Mouse (Mus musculus) layer of hippocampus, adult 11-12 months (tissue): ENCODE measurements around the gene Ints6.

ENCODE experiments used
- DNase-seq: peaks from one replicate; pipeline ENCODE4 v3.0.0; 2022; ENCODE audit warnings: low spot score

Ints6 gene

DNA sequence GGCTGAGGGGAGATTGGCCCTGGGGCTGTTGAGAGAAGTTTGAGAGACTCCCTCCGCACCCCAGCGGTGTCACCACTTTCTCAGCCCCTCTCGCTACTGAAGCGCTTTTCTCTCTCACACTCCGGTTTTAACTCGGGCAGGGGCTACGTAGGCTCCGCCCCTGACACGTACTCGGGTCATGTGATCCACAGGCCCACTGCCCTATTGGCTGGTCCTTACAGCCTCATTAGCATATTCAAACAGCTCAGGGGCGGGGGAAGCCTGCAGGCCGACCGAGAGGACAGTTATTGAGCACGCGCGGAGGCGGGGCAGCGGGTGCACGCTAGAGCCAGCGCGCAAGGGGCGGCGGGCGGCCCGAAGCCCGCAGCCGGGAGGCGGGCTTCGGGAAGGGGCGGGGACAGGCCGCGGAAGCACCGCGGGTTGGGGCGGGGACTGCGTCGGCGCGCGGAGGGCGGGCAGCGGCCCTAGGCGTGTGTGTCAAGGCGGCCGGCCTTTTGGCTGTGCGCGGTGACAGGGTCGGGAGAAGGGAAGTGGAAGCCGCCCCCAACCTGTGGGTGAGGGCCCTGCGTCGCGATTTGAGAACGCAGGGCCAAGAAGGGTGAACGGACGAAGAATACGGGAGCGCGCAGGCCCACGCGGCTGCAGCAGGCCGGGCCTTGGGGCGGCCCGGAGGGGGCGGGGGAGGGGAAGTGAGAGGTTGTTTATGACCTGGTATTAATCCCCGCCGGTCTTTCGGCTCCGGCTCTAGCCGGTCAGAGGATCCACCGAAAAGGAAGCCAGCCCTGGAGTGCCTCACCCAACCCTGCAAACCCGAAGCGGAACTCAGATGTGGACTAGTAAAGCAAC, at the start of gene Ints6:
Gene Ints6, minus strand, starts transcription at position 134 of the 846 bp plus-strand sequence.
- peak; percentile 100 for DNase-seq

DNA sequence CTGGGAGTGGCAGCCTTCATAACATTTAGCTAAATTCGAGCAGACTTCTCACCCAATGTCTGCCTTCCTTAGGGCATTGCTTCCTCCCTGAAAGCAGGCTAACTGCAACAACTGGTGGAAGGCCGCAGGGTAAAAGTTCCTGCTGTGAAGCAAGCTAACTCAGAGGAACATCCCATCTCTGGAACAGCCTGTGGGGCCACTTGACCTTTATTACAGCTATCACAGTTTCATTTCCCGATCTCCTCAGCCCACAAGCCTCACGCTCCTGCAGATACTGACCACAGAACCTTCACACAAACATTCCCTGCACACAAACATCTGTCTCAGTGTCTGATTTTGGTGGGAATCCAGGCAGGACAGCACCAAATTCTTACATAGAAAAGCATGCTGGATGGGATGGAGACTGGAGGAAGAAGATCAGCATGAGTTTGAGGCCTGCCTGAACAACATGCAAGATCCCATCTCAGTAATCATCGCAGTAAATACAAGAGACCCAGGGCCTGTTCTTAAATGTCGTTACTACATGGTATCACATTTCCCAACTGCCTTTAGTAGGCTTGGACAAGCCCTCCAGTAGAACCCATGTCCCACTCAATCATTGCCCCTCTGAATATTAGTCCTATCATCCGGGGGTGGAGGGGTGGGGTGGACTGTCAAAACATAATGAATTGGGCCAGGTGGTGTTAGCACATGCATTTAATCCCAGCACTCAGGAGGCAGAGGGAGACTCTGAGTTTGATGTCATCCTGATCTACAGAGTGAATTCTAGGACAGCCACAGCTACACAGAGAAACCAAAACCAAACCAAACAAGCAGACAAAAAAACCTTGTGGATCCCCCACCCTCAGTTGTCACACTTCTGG, 47.9 kb upstream of the Ints6 start:
- no peak for DNase-seq

DNA sequence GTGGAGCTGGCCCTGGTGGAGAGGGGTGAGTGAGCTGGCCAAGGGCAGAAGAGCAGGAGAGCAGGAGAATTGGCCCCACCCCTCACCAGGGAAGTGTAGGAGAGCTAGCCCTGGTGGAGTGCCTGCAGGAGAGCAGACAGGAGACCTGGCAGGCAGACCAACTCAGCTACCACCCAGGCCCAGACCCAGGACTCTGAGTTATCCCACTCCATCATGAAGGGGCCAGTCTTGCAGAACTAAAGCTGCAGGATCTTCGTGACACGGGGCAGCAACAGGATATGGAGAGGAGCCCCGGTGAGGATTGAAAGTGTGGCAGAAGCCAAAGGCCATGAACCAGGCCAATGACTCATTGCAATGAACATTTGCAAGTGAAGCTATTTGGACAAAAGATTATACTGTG, 46.0 kb upstream of the Ints6 start:
- DNase-seq: no peak

DNA sequence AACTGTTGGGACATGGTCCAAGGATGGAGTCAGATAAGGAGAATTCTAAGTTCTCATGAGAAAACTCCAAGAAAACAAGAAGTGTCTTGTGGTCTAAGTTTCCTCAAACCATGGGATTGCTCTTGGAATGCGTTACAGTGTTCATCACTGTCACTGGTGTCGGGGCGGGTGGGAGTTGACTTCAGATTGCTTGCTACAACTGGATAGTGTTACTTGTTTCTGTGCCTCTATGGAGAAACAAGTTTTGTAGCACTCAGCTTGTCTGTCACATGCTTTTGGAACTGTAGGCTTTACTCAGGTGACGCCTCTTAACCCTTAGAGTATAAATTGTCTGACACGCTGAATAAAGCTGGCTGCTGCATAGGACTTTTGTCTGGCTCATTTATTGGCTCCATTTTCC, 42.2 kb upstream of the Ints6 start:
- DNase-seq: no peak

DNA sequence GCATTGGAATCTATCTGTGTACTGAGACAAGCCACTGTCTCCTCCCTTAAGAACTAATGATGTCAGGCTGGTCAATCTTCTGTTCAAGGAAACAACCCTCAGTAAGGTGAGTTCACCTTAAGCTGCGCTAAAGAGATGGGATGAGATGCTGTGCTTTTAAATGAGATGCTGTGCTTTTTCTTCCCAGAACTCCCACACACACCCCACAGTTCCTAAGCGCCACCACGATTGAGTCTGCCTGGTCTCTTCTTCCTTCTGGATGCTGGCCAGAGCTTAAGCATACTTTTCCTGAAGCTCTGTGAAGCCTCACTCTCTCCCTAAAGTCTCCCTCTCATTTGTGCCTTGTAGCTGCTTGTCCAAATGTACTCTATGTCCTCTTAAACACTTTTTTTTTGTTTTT, 39.8 kb upstream of the Ints6 start:
- no peak for DNase-seq

DNA sequence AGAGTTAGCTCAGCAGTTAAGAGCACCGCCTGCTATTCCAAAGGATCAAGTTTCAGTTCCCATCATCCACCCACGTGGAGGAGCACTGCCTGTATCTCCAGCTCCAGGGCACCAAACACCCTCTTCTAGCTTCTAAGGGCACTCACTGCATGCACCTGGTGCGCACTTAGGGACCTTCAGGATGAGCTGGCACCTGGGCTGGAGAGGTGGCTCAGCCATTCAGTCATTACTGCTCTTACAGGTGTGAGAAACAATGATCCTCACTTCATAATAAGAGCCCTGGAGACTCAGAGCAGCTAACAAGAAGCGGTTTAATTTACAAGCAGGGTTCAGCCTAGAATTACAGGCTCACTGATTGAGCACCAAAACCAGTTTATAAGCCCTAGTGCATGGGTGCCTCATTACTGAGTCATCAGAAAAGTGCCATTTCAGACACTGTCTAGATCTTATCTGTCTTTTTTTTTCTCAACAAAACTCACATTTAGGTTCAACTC, 37.7 kb upstream of the Ints6 start:
- DNase-seq: no peak

DNA sequence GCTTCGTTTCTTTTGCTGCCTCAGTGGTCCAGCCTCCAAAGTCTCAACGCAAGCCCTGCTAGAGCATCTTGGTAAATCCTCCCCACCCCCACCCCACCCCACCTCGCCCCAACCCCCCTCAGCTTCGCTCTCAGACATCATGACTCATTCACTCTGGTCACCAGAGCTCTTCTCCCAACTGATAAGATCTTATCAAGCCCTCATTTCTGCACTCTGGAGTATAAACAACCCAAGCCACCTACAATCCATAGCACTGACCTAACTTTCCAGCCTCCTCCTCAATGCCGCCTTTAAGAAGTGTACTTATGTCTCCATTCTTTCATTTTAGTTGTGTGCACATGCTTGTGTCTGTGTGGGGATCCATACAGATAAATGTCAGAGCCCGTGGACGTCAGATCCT, 34.8 kb upstream of the Ints6 start:
- no peak for DNase-seq

DNA sequence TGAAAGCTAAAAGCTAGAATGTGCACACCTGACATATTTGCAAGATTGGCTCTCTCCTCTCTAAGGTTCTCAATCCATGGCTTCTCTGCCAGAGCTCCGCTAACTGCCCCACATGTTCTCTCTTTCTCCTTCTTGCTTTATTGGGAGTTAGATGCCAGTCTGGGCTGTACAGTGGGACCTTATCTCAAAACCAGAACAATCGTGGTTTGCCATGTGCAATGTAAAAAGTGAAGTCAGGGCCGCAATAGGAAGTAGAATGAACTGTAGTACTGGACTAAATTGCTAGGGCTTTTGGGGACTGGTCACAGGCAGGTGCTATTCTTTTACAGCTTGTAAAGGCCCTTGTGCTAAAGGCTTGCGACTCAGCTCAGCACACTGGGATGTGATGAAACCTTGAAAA, 28.3 kb upstream of the Ints6 start:
- DNase-seq: no peak

DNA sequence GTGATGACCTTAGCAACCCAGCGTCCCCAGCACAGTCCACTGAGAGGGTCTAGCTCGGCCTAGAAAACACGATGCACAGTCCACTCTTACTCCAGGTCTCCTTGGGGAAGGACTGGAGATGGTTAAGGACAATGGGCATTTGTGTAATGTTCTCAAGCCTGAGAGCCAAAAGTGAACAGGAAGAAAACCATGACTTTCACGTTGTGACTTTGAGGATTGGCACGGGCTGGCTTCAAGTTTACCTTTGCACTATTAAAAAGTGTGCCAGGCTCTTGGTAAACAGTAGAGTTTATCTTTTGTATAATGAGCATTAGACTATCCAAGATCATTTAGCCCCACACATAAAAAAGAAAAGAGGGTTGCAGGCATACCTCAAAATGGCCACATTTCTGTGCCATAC, 22.0 kb upstream of the Ints6 start:
- DNase-seq: no peak

DNA sequence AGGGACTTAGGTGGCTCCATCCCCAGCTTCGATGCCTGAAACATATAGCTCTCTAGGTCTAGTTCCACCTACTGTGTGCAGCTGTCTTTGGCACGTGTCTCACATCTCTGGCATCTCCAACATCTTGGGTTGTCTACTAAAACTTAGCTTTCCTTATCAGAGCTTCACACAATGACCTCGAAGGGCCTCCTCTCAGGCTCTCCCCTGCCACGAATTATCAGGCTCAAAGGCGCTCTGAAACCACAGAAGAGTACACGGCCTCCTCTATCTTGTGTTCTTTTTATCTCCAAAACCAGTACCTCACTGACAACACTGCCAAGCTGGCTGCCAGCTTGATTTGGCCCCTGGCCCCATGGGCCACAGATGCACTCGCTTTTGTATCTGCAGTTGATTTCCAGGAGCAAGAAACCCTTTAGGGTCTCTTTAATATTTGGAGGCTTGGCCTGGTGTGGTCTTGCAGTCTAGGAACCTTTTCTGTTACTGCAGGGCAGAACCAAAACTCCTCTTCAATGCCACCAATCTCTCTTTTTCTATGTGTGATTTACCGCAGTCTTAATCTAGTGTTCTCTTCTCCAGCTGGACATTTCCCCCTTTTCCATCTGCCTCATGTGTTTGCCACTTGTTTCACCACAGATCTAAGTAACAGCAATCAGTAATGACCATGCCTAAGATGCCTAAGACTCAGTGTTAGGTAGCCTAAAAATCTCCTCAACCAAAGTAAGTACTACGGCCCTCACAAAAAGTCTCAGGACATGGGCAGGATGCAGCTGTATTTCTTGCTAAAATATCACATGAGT, 19.7 kb upstream of the Ints6 start:
- no peak for DNase-seq

DNA sequence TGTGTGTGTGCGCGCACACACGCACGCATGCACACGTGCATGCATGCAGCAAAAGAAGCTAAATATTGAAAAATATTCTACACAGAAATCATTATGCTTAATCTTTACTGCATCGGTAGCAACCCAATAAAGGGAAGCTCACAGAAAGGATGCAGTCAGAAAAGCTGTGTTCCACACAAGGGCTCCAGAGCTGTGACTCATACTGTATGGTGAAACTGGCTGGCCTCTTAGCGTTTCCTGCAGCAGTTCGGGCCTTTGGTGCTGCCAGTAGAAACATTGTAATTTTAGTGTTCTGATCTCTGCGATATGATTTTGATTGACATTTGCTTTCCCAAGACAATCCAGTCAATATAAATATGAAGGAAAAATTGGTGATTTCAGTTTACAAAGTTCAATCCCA, 17.1 kb upstream of the Ints6 start:
- no peak for DNase-seq

DNA sequence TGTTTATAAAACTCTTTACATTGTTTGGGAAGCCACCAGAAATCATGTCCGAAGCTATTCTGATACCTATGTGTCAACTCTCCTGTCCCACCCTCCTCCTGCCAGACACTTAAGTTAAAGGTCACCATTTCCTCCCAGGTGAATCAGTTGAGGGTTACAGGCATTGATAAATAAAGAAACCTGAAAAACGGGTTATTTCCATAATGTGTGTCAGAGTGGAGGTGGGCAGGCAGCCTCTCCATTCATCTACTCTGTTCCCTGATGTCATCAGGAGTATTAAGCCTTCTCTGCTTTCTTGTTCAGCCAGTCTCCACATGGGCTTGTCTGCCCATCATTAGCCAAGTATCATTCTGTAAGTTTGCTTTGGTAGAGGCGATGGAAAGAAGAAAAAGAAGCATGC, 14.1 kb upstream of the Ints6 start:
- no peak for DNase-seq

DNA sequence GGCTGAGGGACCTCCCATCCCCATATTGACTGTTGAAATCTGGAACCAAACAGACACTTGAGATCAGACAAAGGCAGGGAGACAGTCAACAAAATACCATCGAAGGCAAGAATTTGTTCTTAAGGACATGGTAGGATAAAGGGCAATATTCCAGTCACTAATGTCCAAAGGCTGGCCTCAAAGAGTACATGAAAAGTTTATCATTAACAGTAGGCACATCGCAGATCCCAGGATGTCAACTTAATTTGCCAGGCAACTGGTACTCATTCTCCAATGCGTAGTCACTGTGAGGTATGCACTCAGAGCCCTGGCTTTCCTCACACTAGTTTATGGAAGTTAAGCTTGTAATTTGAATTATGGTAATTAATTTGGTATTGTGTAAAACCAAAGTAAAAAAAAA, 13.3 kb upstream of the Ints6 start:
- no peak for DNase-seq

DNA sequence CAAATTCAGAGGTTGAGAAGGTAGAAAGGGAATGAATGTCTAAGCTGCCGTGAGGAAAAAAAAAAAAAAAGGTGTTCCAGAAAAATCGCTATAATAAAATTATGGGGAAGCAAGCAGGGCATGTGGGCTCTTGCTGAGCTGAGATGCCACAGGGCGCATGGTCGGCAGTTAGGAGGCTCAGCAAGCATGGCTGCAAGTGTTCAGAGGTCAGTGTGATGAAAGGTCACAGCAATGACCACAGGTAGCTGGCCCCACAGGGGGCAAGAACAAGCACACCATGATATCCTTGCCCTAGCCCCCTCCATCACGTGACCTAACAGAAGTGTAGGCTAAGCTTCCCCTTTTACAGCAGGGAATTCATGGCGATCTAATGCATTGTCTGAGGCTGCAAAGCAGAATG, 12.8 kb upstream of the Ints6 start:
- DNase-seq: no peak

DNA sequence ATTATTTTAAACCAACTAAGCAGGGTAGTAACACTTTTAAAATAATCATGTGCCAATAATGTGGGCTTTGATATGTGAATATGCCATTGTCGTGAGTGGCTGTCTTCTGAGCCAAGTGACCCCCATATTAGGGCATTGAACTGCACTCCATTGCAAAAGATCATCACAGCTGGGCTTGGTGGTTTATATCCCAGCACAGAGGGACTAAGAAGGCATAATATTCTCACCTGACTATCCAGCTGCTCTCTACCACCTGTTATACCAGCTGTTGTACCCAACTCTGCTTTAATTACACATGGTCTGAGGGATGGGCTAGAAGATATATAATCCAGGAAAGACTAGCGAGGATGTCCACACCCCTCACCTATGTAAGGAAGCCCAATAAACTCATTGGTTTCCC, 4.4 kb upstream of the Ints6 start:
- DNase-seq: no peak

DNA sequence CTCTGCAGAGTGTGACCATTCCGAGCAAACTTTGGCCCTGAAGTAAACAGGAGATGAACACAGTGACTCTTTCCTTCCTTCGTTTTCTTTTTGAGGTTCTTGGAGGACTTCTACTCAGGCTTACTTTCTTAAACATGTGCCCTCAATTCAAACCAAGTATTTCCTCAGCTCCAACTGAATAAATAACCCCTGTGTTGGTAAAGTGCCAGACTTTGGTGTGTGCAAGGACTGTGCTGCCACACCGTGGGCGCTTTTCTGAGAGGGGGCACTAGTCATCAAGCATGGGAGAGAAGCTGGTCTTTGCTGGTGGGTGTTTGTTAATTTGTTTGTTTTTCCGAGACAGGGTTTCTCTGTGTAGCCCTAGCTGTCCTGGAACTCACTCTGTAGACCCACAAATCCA, 3.4 kb upstream of the Ints6 start:
- DNase-seq: no peak

DNA sequence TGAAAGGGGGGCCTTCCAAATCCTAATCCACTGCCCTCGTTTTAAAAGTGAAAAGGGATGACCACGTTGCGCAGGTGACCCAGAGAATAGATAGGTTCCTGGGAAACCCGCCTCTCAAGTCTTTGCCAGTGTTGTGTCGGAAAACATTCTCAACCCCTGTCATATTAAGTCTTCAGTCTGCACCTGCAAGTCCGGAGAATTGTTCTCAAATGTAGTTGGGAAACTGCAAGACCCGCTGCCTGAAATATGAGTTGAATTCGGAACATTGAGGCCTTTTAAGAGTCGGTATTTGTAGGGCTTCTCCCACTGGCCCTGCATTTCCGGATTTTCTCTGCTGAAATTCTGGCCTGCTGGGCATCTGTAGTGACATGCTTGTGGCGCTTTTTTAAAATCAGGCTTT, 974 bp upstream of the Ints6 start:
- DNase-seq: peak; percentile 40

DNA sequence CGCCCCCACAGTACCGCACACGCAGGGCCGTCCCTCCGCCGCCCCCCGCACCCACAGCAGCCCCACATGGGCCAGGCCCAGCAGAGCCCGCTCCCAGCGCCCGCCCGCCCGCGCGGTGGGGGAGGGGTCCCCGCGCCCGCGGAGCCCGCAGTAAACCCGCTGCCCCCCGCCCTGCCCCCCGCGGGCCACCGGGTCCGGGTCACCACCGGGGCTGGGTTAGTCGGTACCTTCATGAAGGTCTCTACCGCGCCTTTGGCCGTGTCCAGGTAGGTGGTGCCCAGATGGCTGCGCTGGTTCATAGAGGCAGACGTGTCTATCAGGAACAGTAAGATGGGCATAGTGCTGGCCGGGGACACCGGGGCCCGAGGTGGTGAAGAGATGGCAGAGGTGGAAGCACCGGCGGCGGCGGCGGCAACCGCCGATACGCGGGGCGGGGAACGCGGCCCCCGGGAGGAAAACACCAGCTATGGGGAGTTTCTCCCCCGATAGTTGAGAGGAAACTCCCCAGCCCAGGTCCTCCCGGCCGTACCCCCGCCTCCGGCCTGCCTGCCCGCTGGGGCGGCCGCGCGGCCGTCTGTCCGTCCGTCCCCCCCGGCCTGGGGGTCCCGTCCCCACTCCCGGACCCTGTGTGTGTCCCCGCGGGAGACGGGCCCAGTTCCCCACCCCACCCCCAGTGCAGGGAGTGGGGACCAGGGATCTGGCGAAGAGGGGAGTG, 491 bp downstream of the Ints6 start:
- DNase-seq: peak; percentile 62

DNA sequence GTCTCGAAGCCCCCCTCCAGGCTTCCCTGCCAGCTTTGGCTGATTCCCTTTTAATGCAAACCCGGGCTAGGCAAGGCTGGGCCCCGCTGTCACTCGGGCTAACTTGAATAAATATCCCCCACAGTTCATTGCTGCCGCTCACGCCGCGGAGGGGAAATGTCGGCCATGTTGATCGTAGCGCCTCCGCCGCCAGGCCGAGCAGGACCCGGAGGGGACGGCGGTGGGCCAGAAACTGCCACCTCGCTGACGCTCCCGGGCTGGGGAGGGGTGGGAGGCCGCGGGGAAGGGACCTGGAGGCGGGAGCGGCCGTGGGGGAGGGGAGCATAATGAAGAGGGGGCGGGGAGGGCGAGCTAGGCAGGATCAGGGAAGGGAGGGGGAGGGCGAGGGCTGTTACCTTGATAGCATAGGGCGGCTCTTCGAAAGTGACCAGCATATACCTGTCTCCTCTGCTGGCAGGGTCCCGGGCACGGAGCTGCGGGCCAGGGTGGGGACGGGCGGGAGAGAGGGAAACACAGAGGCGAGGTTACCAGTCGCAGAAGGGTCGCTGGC, 1.1 kb downstream of the Ints6 start:
- peak; percentile 72 for DNase-seq

DNA sequence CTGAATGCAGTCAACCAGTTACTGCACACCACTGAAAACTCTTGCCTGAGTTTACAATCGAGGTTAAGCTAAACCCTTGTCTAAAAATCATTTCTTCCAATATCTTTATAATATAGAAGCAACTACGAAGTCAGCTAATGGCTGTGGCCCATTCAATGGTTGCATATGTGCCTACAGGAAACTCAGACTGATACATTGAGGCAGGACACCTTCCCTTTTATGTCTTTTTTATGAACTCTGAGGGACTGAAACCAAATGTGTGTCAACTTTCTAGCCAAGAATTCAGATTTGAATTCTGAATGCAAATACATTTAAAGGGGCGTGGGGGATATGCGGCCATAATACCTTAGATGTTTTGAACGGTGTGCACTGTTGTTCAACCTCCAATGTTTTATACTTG, 2.3 kb downstream of the Ints6 start:
- no peak for DNase-seq

DNA sequence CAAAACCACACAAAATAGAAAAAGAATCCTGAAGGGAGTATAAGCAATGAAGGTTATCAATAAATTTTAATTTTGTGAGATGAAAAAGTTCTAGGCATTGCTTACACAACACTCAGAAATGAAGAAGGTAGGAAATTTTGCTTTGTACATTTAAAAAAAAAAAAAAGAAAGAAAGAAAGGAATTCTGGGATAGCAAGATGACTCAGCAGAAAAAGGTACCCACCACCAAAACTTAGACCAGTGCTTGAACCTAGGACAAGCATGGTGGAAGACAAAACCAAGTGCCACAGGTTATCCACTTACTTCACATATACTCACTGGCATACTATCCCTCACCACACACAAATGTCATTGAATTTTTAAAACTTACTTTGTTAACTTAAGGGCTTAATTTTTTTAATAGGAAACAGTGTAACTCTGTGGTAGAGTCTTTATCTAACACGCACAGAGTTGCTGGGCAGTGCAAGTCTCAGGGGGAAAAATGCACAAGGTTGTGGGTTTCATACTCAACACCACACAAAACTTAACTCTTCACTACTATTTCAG, 5.8 kb downstream of the Ints6 start:
- DNase-seq: no peak
